Mouse (Mus musculus) intestine, embryonic 16.5 days (tissue): ENCODE measurements around the gene Ctse. TPM values are rescaled to one million over a fixed set of nuclear protein-coding genes. Genes with fewer than 3 reads are reported as not detected.

ENCODE experiments used
- polyA plus RNA-seq: library from polyadenylated mRNA; unstranded; fragments of >200 nt; fragmentation: Nextera tagmentation; extraction: Ambion mirVana; gene quantifications from 2 replicates; pipeline ENCODE4 v1.2.1, GENCODE M21; 2015

The Ctse gene
- polyA plus RNA-seq, 1 experiment from 2014 or later: 1.7 TPM

Other genes starting within 250 kb of the Ctse start
- 7.8 TPM in 2 replicates for gene Srgap2, start 111.0 kb upstream of the Ctse start, polyA plus RNA-seq
- 1.6 and 1.7 TPM in 2 replicates for gene Fam72a, start 110.4 kb upstream of the Ctse start, polyA plus RNA-seq
- gene Avpr1b, start 39.1 kb upstream of the Ctse start, polyA plus RNA-seq: 0.04 and 0.06 TPM in 2 replicates
- gene Rab7b, start 50.4 kb downstream of the Ctse start, polyA plus RNA-seq: 5.5 and 6.2 TPM in 2 replicates
- gene Slc26a9, start 105.7 kb downstream of the Ctse start, polyA plus RNA-seq: 2.1 and 2.8 TPM in 2 replicates
- gene Pm20d1, start 159.1 kb downstream of the Ctse start, polyA plus RNA-seq: 8.0 and 10.2 TPM in 2 replicates
- 9.4 and 9.6 TPM in 2 replicates for gene Slc41a1, start 189.2 kb downstream of the Ctse start, polyA plus RNA-seq
- 22.4 and 22.7 TPM in 2 replicates for gene Rab29, start 228.9 kb downstream of the Ctse start, polyA plus RNA-seq